Mouse (Mus musculus): Measurements from ENCODE around the gene Pex7.

Pex7 gene

DNA sequence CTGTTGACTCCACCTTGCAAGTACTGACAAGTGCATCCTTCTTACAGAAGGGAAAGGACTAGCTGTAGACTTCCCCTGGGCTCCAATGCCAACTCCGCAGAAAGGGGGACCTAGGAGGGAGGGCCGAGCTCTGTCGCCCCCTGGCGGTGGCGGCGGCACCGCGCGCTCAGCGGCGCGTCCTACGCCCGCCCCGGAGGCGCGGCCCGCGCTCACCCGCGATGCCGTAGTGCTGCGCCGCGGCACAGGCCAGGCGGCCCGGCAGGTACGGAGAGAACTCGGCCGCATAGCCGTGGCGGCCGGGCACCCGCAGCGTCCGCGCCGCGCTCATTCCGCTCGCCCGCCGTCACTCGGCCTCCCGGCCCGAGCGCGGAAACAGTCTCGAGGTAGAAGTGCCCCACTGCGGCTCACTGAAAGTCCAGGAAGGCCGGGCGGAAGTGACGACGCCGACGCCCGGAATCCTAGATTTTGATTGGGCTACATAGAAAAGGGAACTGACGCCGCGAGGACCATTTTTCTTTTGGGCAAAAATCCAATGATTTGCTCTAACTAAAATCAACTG is at the start of gene Pex7:
Pex7 (minus strand) TSS at position 444 of the 559 bp plus-strand sequence.
- DNase-seq: peak; percentile 94

DNA sequence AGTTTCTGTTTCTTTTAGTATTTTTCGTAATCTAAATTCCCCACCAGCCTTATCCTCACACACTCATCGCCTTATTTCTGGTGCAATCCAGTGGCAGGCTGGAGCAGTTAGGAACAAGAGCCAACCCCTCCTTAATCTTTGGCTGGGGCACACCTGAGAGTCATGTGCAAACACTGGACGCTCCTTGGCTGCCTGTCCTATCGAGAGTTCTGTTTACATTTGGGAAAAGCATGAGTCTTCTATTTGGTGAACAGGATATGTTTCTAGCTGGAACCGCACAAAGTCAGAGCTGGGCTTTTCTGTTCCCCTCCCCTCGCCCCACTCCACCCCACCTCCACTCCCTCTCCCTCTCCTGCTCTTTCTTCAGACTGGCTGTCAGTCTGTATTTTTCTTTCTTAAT is 49.3 kb upstream of the Pex7 start:
- no peak for DNase-seq

DNA sequence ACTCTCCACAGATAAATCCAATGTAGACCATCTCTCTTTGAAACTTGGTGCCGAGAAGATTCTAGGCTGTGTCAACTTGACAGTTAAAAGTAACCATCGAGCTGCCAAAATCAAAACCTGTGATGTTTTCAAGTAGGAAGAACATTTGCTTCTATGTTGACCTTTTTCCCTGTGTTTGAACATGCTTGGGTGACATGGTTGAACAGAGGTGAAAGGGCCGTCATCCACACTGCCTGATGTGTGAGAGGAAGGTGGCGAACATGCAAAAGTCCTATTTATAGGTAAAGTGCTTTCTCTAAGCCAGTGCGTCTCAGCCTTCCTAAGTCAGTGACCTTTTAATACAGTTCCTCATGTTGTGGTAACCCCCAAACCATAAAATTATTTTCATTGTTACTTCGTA is 48.3 kb upstream of the Pex7 start:
- no peak for DNase-seq

- no peak for DNase-seq
Measured at GRCm38 (mm10) chr10:19954572-19954971, 47.1 kb upstream of the Pex7 start.

DNA sequence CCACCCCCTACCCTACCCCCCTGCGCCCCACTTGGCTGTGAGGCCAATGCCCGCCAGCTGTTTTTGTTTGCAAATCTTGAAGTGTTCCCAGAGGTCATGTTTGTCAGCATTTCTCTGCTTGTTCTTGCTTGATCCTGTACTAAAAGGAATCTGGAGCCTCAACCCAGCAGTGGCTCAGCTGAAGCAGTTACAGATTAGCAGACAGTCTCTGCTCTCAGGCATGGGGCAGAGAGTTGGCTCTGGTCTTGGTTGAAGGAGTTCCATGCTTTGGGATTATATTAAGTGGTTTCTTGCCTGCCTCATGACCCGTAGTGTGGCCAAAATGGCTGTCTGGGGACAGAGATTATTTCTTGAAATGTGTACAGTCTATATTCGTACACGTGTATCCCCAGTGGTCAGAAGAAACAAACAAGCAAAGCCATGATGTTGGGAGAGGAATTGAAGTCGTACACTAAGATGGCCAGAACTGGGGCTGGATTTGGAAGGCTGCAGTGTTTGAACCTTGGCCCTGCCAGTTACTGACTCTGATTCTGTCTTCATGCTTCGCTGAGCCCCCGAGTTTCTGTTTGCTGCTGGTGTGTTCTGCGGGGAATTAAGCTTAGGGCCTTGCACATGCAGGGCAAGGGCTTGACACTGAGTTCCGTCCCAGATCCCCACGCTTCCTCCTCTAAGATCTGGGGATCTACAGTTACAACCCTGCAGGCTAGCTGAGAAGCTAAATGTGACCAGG is 45.7 kb upstream of the Pex7 start:
- no peak for DNase-seq

- DNase-seq: no peak
Measured at GRCm38 (mm10) chr10:19949106-19949505, 41.6 kb upstream of the Pex7 start.

GRCm38 (mm10) chr10:19948381-19948780 is 40.9 kb upstream of the Pex7 start:
- DNase-seq: no peak

- DNase-seq: no peak
Measured at GRCm38 (mm10) chr10:19947901-19948300, 40.4 kb upstream of the Pex7 start.

DNA sequence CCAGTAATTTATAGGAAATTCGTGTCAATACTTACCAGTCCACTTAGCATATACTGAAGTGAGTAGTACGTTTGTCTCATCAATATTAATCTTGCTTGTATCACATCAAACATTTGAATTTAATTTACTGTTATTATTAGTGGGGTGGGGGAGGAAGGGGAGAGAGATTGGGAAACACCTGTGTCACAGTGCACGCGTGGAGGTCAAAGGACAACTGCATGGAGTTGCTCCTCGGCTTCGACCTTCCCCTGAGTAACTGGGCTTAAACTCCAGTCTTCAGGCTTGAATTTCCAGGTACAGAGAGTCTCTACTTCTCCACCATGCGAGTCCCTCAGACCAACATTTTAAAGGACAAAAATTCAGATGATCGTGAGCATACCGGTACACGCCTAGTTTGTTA is 40.0 kb upstream of the Pex7 start:
- no peak for DNase-seq

DNA sequence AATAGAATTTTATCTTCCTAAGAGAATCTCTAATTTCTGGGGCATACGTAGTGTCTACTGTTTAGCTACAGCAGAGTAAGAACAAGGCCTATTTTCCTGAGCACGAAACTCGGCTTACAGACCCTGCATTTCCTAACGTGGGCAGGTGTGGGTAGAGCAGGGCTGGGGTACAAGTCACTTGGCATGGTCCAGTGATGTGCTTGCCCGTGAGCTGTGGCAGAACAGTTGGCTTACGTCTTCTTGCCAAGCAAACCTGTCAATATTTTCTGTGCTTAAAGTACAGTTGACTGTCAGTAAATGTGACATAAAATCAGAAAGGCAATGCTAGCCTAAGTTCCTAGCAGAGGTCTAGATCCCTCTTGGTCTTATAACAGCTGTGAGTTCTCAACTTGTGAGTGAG is 39.2 kb upstream of the Pex7 start:
- DNase-seq: no peak

DNA sequence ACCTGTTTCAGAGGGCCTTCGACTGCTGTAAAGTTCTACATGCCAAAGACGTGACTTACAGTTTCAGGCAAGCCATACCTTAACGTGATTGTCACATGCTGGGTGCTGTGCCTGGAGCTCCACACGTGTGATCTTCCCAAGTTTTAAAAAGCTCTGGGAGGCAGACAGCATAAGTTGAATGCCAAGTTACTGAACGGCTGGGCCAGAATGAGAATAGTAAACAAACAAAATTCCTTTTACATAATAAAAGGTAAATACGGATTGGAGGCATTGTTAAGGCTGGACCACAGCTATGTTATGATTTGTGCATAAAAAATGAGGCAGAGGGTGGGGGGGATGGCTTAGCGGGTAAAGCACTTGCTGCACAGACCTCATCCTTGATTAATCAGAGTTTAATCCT is 38.2 kb upstream of the Pex7 start:
- no peak for DNase-seq

DNA sequence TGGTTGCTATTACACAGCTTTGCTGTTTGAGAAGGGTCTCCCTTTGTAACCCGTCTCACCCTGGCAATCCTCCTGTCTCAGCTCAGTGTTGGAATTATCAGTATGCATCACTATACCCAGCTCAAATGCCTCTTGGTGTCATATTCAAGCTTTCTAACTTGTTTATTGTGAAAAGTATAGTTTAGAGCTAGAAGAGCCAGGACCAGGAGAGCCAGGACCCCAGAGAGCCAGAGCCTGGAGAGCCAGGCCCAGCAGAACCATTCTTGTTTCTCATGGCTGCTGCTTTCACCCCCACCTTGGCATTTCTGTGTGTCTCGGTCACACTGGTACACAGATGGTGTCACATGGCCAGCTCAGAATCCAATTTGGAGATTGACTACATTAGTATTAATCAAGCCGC is 35.1 kb upstream of the Pex7 start:
- DNase-seq: no peak

- no peak for DNase-seq
Measured at GRCm38 (mm10) chr10:19941914-19942313, 34.4 kb upstream of the Pex7 start.

DNA sequence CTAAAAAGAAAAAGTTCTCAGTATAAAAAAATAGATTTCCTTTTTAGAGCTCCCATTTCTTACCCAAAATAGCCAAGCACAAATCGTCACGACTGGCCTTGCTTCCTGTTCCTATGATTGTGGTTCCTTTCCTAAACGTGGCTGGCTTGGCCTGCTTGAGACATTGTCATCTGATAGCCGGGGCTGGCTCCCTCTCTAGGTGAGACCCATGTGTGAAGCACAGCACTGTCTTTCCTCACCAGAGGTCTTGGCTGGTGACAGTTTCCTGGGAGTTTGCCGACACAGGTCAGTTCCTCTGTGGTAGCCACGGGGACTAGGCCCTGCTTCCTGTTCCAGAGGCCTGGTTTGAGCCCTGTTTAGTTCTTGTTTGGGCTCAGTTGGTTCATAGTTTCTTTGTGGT is 33.6 kb upstream of the Pex7 start:
- peak; percentile 25 for DNase-seq

GRCm38 (mm10) chr10:19940626-19941025 is 33.1 kb upstream of the Pex7 start:
- DNase-seq: no peak

- no peak for DNase-seq
Measured at GRCm38 (mm10) chr10:19940127-19940526, 32.6 kb upstream of the Pex7 start.

GRCm38 (mm10) chr10:19939282-19939705 is 31.8 kb upstream of the Pex7 start:
- no peak for DNase-seq

DNA sequence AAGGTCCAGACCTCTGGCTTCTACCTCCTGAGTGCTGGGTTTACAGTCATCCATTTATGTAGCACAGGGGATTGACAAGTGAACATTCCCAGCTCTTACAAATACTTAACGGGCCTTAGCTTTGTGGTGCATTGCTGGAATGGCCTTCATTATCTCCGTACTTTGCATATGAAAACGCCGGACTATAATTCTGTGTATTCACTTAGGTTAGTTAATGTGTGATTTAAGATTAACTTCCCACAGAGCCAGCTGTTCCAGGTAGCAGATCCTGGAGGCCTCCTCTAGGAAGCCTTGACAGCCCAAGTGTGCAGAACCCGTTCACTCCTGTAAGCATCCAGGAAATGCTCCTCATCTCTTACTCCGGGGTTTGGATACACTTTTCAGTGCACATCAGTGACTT is 31.2 kb upstream of the Pex7 start:
- DNase-seq: no peak

GRCm38 (mm10) chr10:19936961-19937708 is 29.6 kb upstream of the Pex7 start:
- DNase-seq: no peak

DNA sequence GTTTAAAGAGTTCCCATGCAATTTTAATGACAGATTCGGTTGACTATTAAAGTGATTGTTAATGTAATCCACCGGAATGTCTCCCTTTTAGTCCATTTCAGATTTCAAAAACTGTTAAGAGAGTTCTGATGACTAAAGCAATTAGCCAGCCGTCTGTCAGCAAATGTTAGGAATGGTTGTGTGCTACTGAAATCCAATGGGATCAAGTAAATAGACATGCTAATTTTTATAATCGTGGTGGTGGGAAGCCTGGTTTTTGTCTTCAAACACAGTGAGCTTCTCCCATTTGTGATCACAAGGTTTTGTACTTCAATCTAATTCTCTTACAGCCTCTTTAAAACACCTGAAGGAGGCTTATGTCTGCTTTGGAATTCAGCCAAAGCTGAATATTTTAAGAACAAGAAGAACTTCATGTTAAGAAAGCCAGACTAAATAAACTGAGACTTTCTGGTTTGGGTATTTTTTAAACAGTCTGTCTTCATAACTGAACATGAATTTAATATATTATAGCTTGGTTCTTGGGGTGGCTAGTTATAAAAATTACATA is 28.4 kb upstream of the Pex7 start:
- DNase-seq: no peak

GRCm38 (mm10) chr10:19935295-19935623 is 27.8 kb upstream of the Pex7 start:
- no peak for DNase-seq

DNA sequence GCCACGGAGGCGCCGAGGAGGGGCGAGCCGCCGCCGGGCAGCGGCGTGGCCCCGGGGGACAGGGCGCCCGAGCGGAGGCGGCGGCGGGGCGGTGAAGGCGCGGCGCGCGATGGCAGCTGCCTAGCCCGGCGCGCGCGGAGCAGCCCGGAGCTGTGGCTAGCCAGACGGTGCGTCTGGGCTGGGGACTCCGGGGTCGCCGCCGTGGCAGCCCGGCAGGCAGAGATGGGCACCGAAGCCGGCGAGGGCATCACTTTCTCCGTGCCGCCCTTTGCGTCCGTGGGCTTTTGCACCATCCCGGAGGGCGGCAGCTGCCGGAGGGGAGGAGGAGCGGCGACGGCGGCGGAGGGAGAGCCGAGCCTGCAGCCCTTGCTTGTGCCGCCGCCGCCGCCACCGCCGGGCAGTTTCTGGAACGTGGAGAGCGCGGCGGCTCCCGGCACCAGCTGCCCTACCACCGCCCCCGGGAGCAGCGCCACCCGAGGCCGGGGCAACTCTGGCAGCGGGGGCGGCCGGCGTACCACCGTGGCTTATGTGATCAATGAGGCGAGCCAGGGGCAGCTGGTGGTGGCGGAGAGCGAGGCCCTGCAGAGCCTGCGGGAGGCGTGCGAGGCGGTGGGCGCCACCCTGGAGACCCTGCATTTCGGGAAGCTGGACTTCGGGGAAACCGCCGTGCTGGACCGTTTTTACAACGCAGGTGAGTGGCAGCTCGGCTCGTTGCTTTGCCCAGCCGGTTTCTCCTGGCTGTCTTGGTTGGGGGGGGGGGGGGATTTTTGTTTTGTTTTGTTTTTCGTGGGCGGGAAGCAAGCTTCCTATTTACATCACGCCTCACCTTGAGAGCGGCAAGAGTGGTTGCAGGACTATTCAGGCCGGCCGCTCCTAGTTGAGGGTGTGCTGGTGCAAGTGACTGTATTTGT is 27.1 kb upstream of the Pex7 start, which contains the start of gene Map3k5:
Map3k5 (plus strand) TSS at position 89 of the 911 bp plus-strand sequence.
- DNase-seq: peak; percentile 52

All from right cerebral cortex, postnatal 14 days (tissue).